Mouse (Mus musculus) liver, embryonic 13.5 days (tissue): Measurements from ENCODE around the gene Ak2. TPM values are rescaled to one million over a fixed set of nuclear protein-coding genes. Genes with fewer than 3 reads are reported as not detected.
A peak's percentile ranks its signal among the peaks of the same experiment; 100 is the strongest.

Experiments
- ATAC-seq: fragments of 200-750 bp; cut with Nextera tagmentation; 2 replicates; pipeline ENCODE4 v1.8.0; 2017; ENCODE audit warnings: low read depth, mild to moderate bottlenecking, moderate number of reproducible peaks, moderate library complexity
- DNase-seq: peaks from one replicate; pipeline ENCODE4 v3.0.0; 2022
- H3K27ac ChIP-seq: fragments of 300-500 bp; sonication (generic); 2 replicates; pipeline ENCODE4 v1.5.1; 2015; ENCODE audit warnings: moderate library complexity, mild to moderate bottlenecking, inconsistent platforms
- H3K27me3 ChIP-seq: fragments of 300-500 bp; sonication (generic); 2 replicates; pipeline ENCODE4 v1.6.1; 2015; ENCODE audit warnings: mild to moderate bottlenecking, inconsistent platforms
- H3K36me3 ChIP-seq: fragments of 300-500 bp; sonication (generic); 2 replicates; pipeline ENCODE4 v1.6.1; 2015; ENCODE audit warnings: mild to moderate bottlenecking, inconsistent platforms
- H3K4me1 ChIP-seq: fragments of 300-500 bp; sonication (generic); replicated peaks from 2 replicates; pipeline ENCODE4 v1.6.1; 2015; ENCODE audit warnings: inconsistent platforms
- H3K4me2 ChIP-seq: fragments of 300-500 bp; sonication (generic); 2 replicates; pipeline ENCODE4 v1.6.1; 2015; ENCODE audit warnings: inconsistent platforms, mild to moderate bottlenecking, moderate library complexity
- H3K4me3 ChIP-seq: fragments of 300-500 bp; sonication (generic); replicated peaks from 2 replicates; pipeline ENCODE4 v1.5.1; 2015; ENCODE audit warnings: mild to moderate bottlenecking, inconsistent platforms
- H3K9ac ChIP-seq: fragments of 300-500 bp; sonication (generic); 2 replicates; pipeline ENCODE4 v1.6.1; 2015; ENCODE audit warnings: mild to moderate bottlenecking, inconsistent platforms
- H3K9me3 ChIP-seq: fragments of 300-500 bp; sonication (generic); replicated peaks from 2 replicates; pipeline ENCODE4 v1.6.1; 2016; ENCODE audit warnings: inconsistent platforms
- WGBS: fragments of 180-500 bp; shearing (Covaris S2); methylation state at CpG from one replicate; pipeline ENCODE4 v1.1.7; 2015; ENCODE audit not compliant: insufficient replicate concordance; 5-methylcytosine and 5-hydroxymethylcytosine counted together
- polyA plus RNA-seq: library from polyadenylated mRNA; unstranded; fragments of >200 nt; fragmentation: Nextera tagmentation; extraction: Ambion mirVana; gene quantifications from 2 replicates; pipeline ENCODE4 v1.2.1, GENCODE M21; 2015

Gene Ak2
- polyA plus RNA-seq, 1 experiment from 2014 or later: 182 TPM

- H3K4me3 ChIP-seq: peak overlapping the region; percentile 62
- H3K27ac ChIP-seq: 0 out of 2 replicates have a peak overlapping the region, but pooled peaks have one; percentile 6
- H3K9me3 ChIP-seq: no peaks in the 10 kb centered on the region
- no peak for DNase-seq
- ATAC-seq: 0 out of 2 replicates have a peak, but pooled peaks have one; percentile 3
- peak overlapping the region; percentile 64 for H3K9ac ChIP-seq
- peaks cover 68% of the 10 kb centered on the region for H3K27me3 ChIP-seq
- no peaks in the 10 kb centered on the region for H3K36me3 ChIP-seq
- peaks cover 69% of the 10 kb centered on the region for H3K4me1 ChIP-seq
- WGBS: 3% methylated on average over 23 of the region's 23 CpGs
- H3K4me2 ChIP-seq: peak overlapping the region; percentile 99
These were observed 57.7 kb downstream of the Ak2 start for GRCm38 (mm10) chr4:129049306-129050011.

GRCm38 (mm10) chr4:129050365-129050764 lies 58.6 kb downstream of the Ak2 start:
- 59% methylated on average over 4 of the region's 4 CpGs for WGBS
- peaks cover 70% of the 10 kb centered on the region for H3K4me1 ChIP-seq
- DNase-seq: no peak

DNA sequence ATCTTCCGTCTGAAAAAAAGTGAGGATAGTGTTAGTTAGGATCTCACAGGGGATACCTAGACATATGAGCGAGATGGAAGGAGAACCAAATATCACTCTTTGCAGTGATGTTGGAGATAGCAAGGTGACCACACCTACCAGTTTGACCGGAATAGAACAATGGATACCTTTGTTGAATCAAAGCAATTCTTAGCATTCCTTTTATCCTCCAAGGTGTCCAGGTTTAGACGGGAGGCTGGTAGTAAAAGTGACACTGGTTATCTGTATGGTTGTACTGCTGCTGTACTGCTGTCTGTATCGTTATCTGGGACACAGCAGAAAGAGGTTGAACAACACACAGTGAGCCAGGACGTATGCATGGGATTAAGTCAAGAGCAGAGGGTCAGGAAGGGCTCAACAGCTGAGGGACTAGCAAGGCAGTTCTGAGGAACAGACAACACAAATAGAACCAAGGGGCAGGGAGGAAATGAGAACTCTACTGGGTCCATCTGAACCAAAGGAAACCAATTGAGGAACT lies 59.2 kb downstream of the Ak2 start:
- Histone ChIP-seq H3K9ac (peak overlapping the region; percentile 62), H3K4me3 (peak overlapping the region; percentile 16), H3K36me3 (no peaks in the 10 kb centered on the region), H3K27me3 (peaks cover 55% of the 10 kb centered on the region), H3K4me1 (peaks cover 72% of the 10 kb centered on the region), H3K27ac (peak overlapping the region; percentile 59), H3K4me2 (peak overlapping the region; percentile 59), H3K9me3 (no peaks in the 10 kb centered on the region)
- ATAC-seq (peak; percentile 85), DNase-seq (no peak)
- 30% methylated on average over 6 of the region's 6 CpGs for WGBS

More at GRCm38 (mm10) chr4:129050365-129050764, 58.6 kb downstream of the Ak2 start:
- H3K27ac ChIP-seq: no peak overlapping the region
- no peak for ATAC-seq
- no peak overlapping the region for H3K9ac ChIP-seq
- no peak overlapping the region; the same call in 1 of the 2 replicates for H3K4me2 ChIP-seq
- H3K4me3 ChIP-seq: no peak overlapping the region
- no peaks in the 10 kb centered on the region for H3K9me3 ChIP-seq
- H3K27me3 ChIP-seq: peaks cover 61% of the 10 kb centered on the region
- no peaks in the 10 kb centered on the region for H3K36me3 ChIP-seq

- Histone ChIP-seq H3K4me1 (peaks cover 69% of the 10 kb centered on the region), H3K36me3 (no peaks in the 10 kb centered on the region), H3K9ac (peak overlapping the region; percentile 62), H3K4me2 (peak overlapping the region; percentile 59), H3K27me3 (peaks cover 49% of the 10 kb centered on the region), H3K4me3 (peak overlapping the region; percentile 16), H3K27ac (peak overlapping the region; percentile 59), H3K9me3 (no peaks in the 10 kb centered on the region)
- DNase-seq (no peak), ATAC-seq (peak; percentile 57)
- WGBS: 9% methylated on average over 11 of the region's 11 CpGs
These were observed 59.9 kb downstream of the Ak2 start for GRCm38 (mm10) chr4:129051461-129052183.

- no peak overlapping the region for H3K27ac ChIP-seq
- no peak for ATAC-seq
- H3K36me3 ChIP-seq: no peaks in the 10 kb centered on the region
- peaks cover 57% of the 10 kb centered on the region for H3K4me1 ChIP-seq
- peaks cover 17% of the 10 kb centered on the region for H3K27me3 ChIP-seq
- no peak overlapping the region for H3K4me3 ChIP-seq
- H3K4me2 ChIP-seq: no peak overlapping the region
- no peaks in the 10 kb centered on the region for H3K9me3 ChIP-seq
- WGBS: 87% methylated on average over 12 of the region's 12 CpGs
- H3K9ac ChIP-seq: no peak overlapping the region
- DNase-seq: no peak
These were observed 63.0 kb downstream of the Ak2 start for GRCm38 (mm10) chr4:129054757-129055156.

DNA sequence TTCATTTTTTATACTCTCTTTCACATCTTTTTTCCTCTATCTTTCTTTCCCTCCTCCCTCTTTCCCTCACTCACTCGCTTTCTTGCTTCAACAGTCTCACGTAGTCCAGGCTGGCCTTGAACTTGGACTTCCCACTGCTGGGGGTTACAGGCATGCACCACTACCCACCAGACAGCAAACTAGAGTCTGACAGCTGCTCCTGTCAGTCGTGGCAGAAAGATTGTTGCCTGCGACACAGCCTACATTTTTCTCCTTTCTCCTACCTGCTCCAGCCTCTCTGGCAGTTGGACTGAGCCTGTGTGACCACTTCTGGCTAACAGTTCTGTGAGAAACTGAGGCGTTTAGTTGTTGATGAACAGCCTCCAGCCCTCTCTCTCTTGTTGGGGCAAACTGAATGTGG lies 63.8 kb downstream of the Ak2 start:
- WGBS: 79% methylated on average over 5 of the region's 5 CpGs

GRCm38 (mm10) chr4:129057533-129058206 lies 65.9 kb downstream of the Ak2 start:
- peak overlapping the region; percentile 93 for H3K27ac ChIP-seq
- no peaks in the 10 kb centered on the region for H3K9me3 ChIP-seq
- peak; percentile 95 for DNase-seq
- peaks cover 54% of the 10 kb centered on the region for H3K4me1 ChIP-seq
- 2% methylated on average over 35 of the region's 44 CpGs for WGBS
- peak overlapping the region; percentile 94 for H3K9ac ChIP-seq
- H3K36me3 ChIP-seq: no peaks in the 10 kb centered on the region
- peak overlapping the region; percentile 100 for H3K4me2 ChIP-seq
- peak overlapping the region; percentile 94 for H3K4me3 ChIP-seq
- ATAC-seq: peak; percentile 93
- no peaks in the 10 kb centered on the region for H3K27me3 ChIP-seq

More for the DNA sequence above, 63.8 kb downstream of the Ak2 start:
- Histone ChIP-seq H3K36me3 (no peaks in the 10 kb centered on the region), H3K4me2 (no peak overlapping the region), H3K4me1 (peaks cover 55% of the 10 kb centered on the region), H3K4me3 (no peak overlapping the region), H3K9me3 (no peaks in the 10 kb centered on the region), H3K27ac (no peak overlapping the region; the same call in 1 of the 2 replicates), H3K27me3 (peaks cover 9% of the 10 kb centered on the region), H3K9ac (no peak overlapping the region)
- ATAC-seq: no peak
- DNase-seq: no peak

GRCm38 (mm10) chr4:129058207-129059092 lies 66.7 kb downstream of the Ak2 start, which contains the start of gene Rnf19b:
TSS of gene Rnf19b (plus strand) at chr4:129058271.
- peak within 1 kb of the TSS; percentile 93 for H3K27ac ChIP-seq
- DNase-seq: peak; percentile 54
- WGBS: under 1% methylated on average over 90 of the region's 107 CpGs
- peak; percentile 70 for ATAC-seq
- peak within 1 kb of the TSS; percentile 94 for H3K9ac ChIP-seq
- peak within 1 kb of the TSS; percentile 94 for H3K4me3 ChIP-seq
- H3K4me1 ChIP-seq: peaks cover 54% of the 10 kb centered on the region
- no peaks in the 10 kb centered on the region for H3K36me3 ChIP-seq
- H3K27me3 ChIP-seq: no peaks in the 10 kb centered on the region
- H3K9me3 ChIP-seq: no peaks in the 10 kb centered on the region
- H3K4me2 ChIP-seq: peak within 1 kb of the TSS; percentile 100

DNA sequence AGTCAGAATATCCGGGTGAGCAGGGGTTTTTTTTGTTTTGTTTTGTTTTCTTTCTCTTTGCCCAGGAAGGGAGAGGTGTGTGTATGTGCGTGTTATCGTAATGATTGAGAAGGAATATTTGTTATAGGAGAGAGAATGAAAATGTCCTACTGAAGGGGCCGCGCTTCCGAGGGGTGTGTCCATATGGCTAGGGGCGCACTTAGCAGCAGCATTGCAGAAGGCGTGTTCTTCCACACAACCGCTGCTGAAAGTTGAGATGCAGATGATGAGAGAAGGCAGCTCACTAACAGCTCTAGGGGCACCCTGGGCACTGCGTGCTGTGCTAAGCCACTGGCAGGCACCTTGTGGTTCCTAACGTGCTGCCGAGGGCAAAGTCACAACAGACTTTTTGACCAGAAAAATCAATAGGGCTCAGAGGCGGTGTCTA lies 67.4 kb downstream of the Ak2 start:
- DNase-seq: peak; percentile 26
- Histone ChIP-seq H3K9me3 (no peaks in the 10 kb centered on the region), H3K4me2 (peak overlapping the region; percentile 100), H3K27ac (peak overlapping the region; percentile 93), H3K4me3 (peak overlapping the region; percentile 94), H3K9ac (peak overlapping the region; percentile 94), H3K27me3 (no peaks in the 10 kb centered on the region), H3K36me3 (no peaks in the 10 kb centered on the region), H3K4me1 (peaks cover 54% of the 10 kb centered on the region)
- ATAC-seq: peak; percentile 13; the same call in 1 of the 2 replicates
- WGBS: 4% methylated on average over 13 of the region's 13 CpGs

- no peaks in the 10 kb centered on the region for H3K36me3 ChIP-seq
- ATAC-seq: no peak
- DNase-seq: no peak
- no peak overlapping the region for H3K27ac ChIP-seq
- 28% methylated on average over 4 of the region's 4 CpGs for WGBS
- H3K9me3 ChIP-seq: no peaks in the 10 kb centered on the region
- no peaks in the 10 kb centered on the region for H3K27me3 ChIP-seq
- H3K9ac ChIP-seq: peak overlapping the region; percentile 94
- peak overlapping the region; percentile 100 for H3K4me2 ChIP-seq
- peak overlapping the region; percentile 94 for H3K4me3 ChIP-seq
- peaks cover 54% of the 10 kb centered on the region for H3K4me1 ChIP-seq
These were observed 68.2 kb downstream of the Ak2 start for GRCm38 (mm10) chr4:129059922-129060321.
